Mouse (Mus musculus): ENCODE measurements at regions not wholly inside any gene's neighbourhood (a gene's known extent, or its start where the extent isn't known, plus 50 kb on each side); places are given as distances from the start of the nearest gene placed in this dataset.

- no peaks in the 10 kb centered on the region for H3K4me1 ChIP-seq
- no peaks in the 10 kb centered on the region for H3K9me3 ChIP-seq (replicated peaks)
- H3K9ac ChIP-seq = no peak overlapping the region
- no peak overlapping the region for H3K4me3 ChIP-seq
- no peak overlapping the region for H3K27ac ChIP-seq
- 57% methylated on average over 5 of the region's 5 CpGs for WGBS (ENCODE audit: insufficient replicate concordance)
- H3K36me3 ChIP-seq = no peaks in the 10 kb centered on the region
- no peaks in the 10 kb centered on the region for H3K27me3 ChIP-seq (replicated peaks)
- ATAC-seq = no peak
- no peak overlapping the region for H3K4me2 ChIP-seq
Measured at GRCm38 (mm10) chr4:142799291-142799690, 413.5 kb downstream of the Prdm2 start.

DNA sequence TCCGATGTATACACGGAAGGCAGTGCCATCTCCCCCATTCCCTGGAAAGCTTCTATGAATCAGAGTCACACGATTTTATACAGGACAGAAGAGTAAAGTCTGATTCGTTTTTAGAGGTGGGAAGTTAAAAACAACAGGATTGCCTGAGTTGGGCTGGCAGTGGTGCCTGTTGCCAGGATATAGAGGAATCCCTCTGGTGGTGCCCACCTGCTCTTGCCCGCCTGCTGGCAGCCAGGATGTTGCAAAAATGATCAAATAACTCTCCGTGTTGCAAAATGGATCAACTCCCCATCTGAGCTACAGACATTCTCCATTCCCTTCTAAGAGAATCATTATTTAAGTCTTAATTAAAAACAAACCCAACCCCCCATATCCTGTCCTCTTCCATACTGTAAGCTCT lies 414.0 kb downstream of the Prdm2 start:
- Histone ChIP-seq H3K9ac (no peak overlapping the region), H3K27ac (no peak overlapping the region), H3K36me3 (no peaks in the 10 kb centered on the region), H3K4me3 (no peak overlapping the region), H3K4me1 (no peaks in the 10 kb centered on the region), H3K9me3 (replicated peaks) (no peaks in the 10 kb centered on the region), H3K27me3 (replicated peaks) (no peaks in the 10 kb centered on the region), H3K4me2 (no peak overlapping the region)
- WGBS (ENCODE audit: insufficient replicate concordance) = 57% methylated on average over 6 of the region's 6 CpGs
- ATAC-seq = no peak

GRCm38 (mm10) chr4:142792606-142792970 lies 420.2 kb downstream of the Prdm2 start:
- 13% methylated on average over 2 of the region's 2 CpGs for WGBS (ENCODE audit: insufficient replicate concordance)
- ATAC-seq = no peak
- H3K4me2 ChIP-seq = no peak overlapping the region
- no peak overlapping the region for H3K9ac ChIP-seq
- no peak overlapping the region for H3K4me3 ChIP-seq
- no peaks in the 10 kb centered on the region for H3K27me3 ChIP-seq (replicated peaks)
- H3K9me3 ChIP-seq (replicated peaks) = no peaks in the 10 kb centered on the region
- H3K27ac ChIP-seq = no peak overlapping the region
- no peaks in the 10 kb centered on the region for H3K36me3 ChIP-seq
- no peaks in the 10 kb centered on the region for H3K4me1 ChIP-seq

- Histone ChIP-seq H3K9ac (no peak overlapping the region), H3K27me3 (replicated peaks) (no peaks in the 10 kb centered on the region), H3K27ac (no peak overlapping the region), H3K9me3 (replicated peaks) (no peaks in the 10 kb centered on the region), H3K36me3 (no peaks in the 10 kb centered on the region), H3K4me3 (no peak overlapping the region), H3K4me1 (no peaks in the 10 kb centered on the region), H3K4me2 (no peak overlapping the region)
- WGBS (ENCODE audit: insufficient replicate concordance) = 48% methylated on average over 3 of the region's 3 CpGs
- ATAC-seq = no peak
Measured at GRCm38 (mm10) chr4:142791823-142792605, 420.8 kb downstream of the Prdm2 start.

DNA sequence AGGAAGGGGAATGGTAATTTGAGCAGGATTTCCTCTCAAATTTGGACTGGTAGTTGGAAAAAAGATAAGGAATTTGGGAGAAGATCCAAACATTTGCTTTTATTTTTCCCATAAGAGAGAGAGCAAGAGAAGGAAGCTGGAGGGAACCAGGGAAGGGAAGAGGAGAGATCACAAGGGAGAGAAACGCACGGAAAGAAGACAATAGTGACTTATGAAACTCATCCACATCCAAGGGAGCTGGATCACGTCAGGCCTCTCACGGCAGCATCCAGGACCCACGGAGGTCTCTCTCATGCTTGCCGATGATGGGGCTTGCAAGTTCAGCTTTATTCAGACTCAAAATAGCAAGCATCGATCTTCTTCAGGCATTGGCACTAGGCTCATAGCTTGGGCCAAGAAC lies 423.7 kb downstream of the Prdm2 start:
- Histone ChIP-seq H3K4me1 (no peaks in the 10 kb centered on the region), H3K4me3 (no peak overlapping the region), H3K9me3 (replicated peaks) (no peaks in the 10 kb centered on the region), H3K9ac (no peak overlapping the region), H3K27me3 (replicated peaks) (no peaks in the 10 kb centered on the region), H3K27ac (no peak overlapping the region), H3K4me2 (no peak overlapping the region), H3K36me3 (no peaks in the 10 kb centered on the region)
- 78% methylated on average over 7 of the region's 7 CpGs for WGBS (ENCODE audit: insufficient replicate concordance)
- no peak for ATAC-seq

DNA sequence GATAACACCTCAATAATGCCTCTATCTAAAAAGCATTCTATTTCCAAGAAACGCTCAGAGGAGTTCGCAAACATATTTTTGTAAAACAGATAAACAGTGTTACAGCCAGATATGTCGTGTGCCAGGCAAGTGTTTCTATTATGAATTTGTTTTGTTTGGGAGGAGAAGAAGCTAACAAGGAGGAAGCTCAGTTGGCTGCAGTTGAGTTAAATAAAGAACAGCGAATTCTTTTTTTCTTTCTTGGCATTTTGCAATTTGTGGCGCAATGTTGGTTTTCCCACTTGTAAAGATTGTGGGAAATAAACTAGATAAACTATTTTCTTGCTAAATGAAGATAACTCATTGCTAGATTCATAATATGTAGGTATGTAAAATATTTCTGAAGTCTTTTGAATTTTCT lies 427.4 kb downstream of the Prdm2 start:
- H3K9me3 ChIP-seq (replicated peaks) = no peaks in the 10 kb centered on the region
- H3K36me3 ChIP-seq = no peaks in the 10 kb centered on the region
- ATAC-seq = no peak
- no peaks in the 10 kb centered on the region for H3K27me3 ChIP-seq (replicated peaks)
- no peak overlapping the region for H3K27ac ChIP-seq
- H3K4me2 ChIP-seq = no peak overlapping the region
- no peak overlapping the region for H3K9ac ChIP-seq
- 70% methylated on average over 5 of the region's 5 CpGs for WGBS (ENCODE audit: insufficient replicate concordance)
- H3K4me3 ChIP-seq = no peak overlapping the region
- no peaks in the 10 kb centered on the region for H3K4me1 ChIP-seq

GRCm38 (mm10) chr4:142776711-142777411 lies 435.9 kb downstream of the Prdm2 start:
- no peak overlapping the region for H3K4me3 ChIP-seq
- WGBS (ENCODE audit: insufficient replicate concordance) = 55% methylated on average over 10 of the region's 10 CpGs
- no peaks in the 10 kb centered on the region for H3K36me3 ChIP-seq

GRCm38 (mm10) chr4:142775023-142775422 lies 437.8 kb downstream of the Prdm2 start:
- H3K9ac ChIP-seq = no peak overlapping the region
- H3K27ac ChIP-seq = no peak overlapping the region
- no peaks in the 10 kb centered on the region for H3K9me3 ChIP-seq (replicated peaks)
- no peaks in the 10 kb centered on the region for H3K36me3 ChIP-seq
- 58% methylated on average over 5 of the region's 5 CpGs for WGBS (ENCODE audit: insufficient replicate concordance)
- ATAC-seq = no peak
- no peak overlapping the region for H3K4me2 ChIP-seq
- H3K4me3 ChIP-seq = no peak overlapping the region
- no peaks in the 10 kb centered on the region for H3K4me1 ChIP-seq
- no peaks in the 10 kb centered on the region for H3K27me3 ChIP-seq (replicated peaks)

More at GRCm38 (mm10) chr4:142776711-142777411, 435.9 kb downstream of the Prdm2 start:
- H3K9ac ChIP-seq = no peak overlapping the region
- no peaks in the 10 kb centered on the region for H3K4me1 ChIP-seq
- no peak overlapping the region for H3K27ac ChIP-seq
- H3K9me3 ChIP-seq (replicated peaks) = no peaks in the 10 kb centered on the region
- H3K27me3 ChIP-seq (replicated peaks) = no peaks in the 10 kb centered on the region
- no peak for ATAC-seq
- H3K4me2 ChIP-seq = no peak overlapping the region

DNA sequence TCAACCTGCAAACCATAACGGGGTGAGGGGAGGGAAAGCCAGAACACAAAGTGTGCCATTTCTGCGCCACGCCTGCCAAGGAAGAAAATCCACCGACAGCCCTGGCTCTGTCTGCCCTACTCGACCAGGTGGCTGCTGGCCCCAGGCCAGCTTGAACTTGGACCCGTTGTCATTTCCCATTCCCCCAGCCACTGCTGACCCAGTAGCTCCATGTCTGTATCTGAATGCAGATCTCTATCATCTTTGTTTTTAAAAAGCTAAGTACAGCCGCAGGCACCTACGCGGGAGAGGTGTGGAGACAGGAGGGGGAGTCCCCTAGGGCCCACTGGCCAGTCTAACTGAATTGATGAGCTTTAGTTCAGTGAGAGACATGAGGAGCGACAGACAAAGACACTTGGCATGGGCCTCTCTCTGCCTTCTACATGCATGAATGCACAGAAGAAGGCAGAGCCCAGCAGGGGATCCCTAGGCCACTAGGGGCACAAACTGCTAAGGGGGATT lies 439.1 kb downstream of the Prdm2 start:
- Histone ChIP-seq H3K4me2 (no peak overlapping the region), H3K4me1 (no peaks in the 10 kb centered on the region), H3K9me3 (replicated peaks) (0 out of 2 replicates have a peak, but pooled peaks cover 5% of the 10 kb centered on the region), H3K9ac (no peak overlapping the region), H3K4me3 (no peak overlapping the region), H3K36me3 (no peaks in the 10 kb centered on the region), H3K27me3 (replicated peaks) (no peaks in the 10 kb centered on the region), H3K27ac (no peak overlapping the region)
- ATAC-seq = no peak
- WGBS (ENCODE audit: insufficient replicate concordance) = 56% methylated on average over 10 of the region's 10 CpGs

DNA sequence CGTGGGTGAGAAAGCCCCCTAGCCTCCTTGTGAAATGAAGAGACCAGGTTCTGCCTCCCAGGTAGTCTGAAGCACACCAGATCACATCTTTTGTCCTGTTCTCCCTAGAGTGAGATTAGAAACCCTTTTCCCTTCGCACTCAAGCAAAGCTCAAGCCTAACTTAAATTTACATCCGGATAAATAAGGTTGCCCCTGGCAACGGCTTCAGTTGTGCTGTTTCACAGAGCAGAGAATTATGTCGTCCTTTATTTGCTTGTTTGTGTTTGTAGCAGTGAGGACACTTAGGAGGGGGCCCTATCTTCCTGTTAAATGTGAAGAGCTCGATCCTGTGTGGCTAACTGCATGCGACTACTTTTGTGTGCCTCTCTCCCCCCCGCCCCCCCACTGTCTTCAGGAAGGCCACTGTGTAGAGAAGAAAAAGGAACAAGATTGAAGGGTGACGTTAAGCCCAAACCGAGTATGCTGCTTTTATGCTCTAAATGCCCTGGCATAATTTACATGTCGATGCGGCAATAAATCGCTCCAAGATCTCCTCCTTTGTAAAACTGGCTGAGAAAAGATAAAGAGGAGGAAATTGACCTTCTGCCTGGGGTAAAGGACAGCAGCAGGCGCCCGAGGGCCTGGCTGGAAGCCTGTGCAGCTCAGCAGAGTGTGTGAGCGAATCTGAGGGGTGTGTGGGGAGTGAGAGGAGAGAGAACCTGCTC lies 439.9 kb downstream of the Prdm2 start:
- Histone ChIP-seq H3K27me3 (replicated peaks) (no peaks in the 10 kb centered on the region), H3K27ac (no peak overlapping the region), H3K9me3 (replicated peaks) (0 out of 2 replicates have a peak, but pooled peaks cover 5% of the 10 kb centered on the region), H3K4me2 (no peak overlapping the region), H3K4me3 (no peak overlapping the region), H3K36me3 (no peaks in the 10 kb centered on the region), H3K9ac (no peak overlapping the region), H3K4me1 (no peaks in the 10 kb centered on the region)
- ATAC-seq = no peak
- 19% methylated on average over 16 of the region's 16 CpGs for WGBS (ENCODE audit: insufficient replicate concordance)

DNA sequence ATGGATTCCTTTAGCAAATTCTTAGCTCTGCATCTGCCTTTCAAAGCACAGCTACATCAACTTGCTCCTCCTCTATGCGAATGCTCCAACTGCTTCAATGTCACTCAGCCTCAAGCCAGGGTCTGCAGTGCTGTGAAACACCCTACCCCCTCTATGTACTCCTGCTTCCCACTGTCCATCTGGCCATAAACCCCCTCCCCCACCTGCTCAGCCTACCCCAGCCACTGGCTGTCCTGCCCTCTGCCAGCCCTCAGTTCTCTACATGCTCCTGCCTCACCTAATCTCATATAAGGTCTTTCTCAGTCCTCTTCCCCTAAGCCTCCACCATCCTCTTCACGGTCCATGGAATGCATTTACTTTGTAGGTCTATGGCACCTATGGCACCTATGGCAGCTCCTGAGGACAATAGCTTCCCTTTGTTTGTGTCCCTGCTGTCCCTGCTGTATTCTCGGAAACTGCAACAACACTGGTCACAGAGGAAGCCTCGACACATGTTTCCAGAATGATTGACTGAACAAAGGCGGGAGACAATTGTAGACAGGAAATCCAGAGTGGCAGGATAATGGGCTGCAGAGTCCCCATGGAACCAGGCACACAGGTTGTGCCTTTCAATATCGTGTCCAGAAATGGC lies 441.2 kb downstream of the Prdm2 start:
- no peaks in the 10 kb centered on the region for H3K4me1 ChIP-seq
- 39% methylated on average over 6 of the region's 6 CpGs for WGBS (ENCODE audit: insufficient replicate concordance)
- no peak overlapping the region for H3K4me2 ChIP-seq
- no peak overlapping the region for H3K27ac ChIP-seq
- no peaks in the 10 kb centered on the region for H3K36me3 ChIP-seq
- no peaks in the 10 kb centered on the region for H3K27me3 ChIP-seq (replicated peaks)
- no peak overlapping the region for H3K9ac ChIP-seq
- no peak overlapping the region for H3K4me3 ChIP-seq
- ATAC-seq = no peak
- H3K9me3 ChIP-seq (replicated peaks) = 0 out of 2 replicates have a peak, but pooled peaks cover 5% of the 10 kb centered on the region

Measured in liver, embryonic 12.5 days (tissue).